Mouse (Mus musculus) forebrain, embryonic 14.5 days (tissue): Measurements from ENCODE around the gene Treml4. TPM values are rescaled to one million over a fixed set of nuclear protein-coding genes. Genes with fewer than 3 reads are reported as not detected.

ENCODE experiments used
- ATAC-seq: fragments of 200-750 bp; cut with Nextera tagmentation; 2 replicates; pipeline ENCODE4 v1.8.0; 2017; ENCODE audit warnings: mild to moderate bottlenecking, moderate library complexity
- DNase-seq: peaks from one replicate; pipeline ENCODE4 v3.0.0-alpha.2; 2015; ENCODE audit warnings: low spot score
- H3K27ac ChIP-seq: fragments of 300-500 bp; sonication (generic); 2 replicates; pipeline ENCODE4 v1.5.1; 2014; ENCODE audit warnings: low read depth, mild to moderate bottlenecking, control low read depth, low read length, moderate library complexity
- H3K27me3 ChIP-seq: fragments of 300-500 bp; sonication (generic); replicated peaks from 2 replicates; pipeline ENCODE4 v1.6.1; 2014; ENCODE audit warnings: low read length, control low read depth, mixed read lengths; ENCODE audit not compliant: control insufficient read depth, insufficient read depth
- H3K36me3 ChIP-seq: fragments of 300-500 bp; sonication (generic); 2 replicates; pipeline ENCODE4 v1.6.1; 2014; ENCODE audit warnings: low read length, control low read depth; ENCODE audit not compliant: control insufficient read depth, insufficient read depth
- H3K4me1 ChIP-seq: fragments of 300-500 bp; sonication (generic); 2 replicates; pipeline ENCODE4 v1.6.1; 2014; ENCODE audit warnings: antibody characterized with exemption, low read length, control low read depth; ENCODE audit not compliant: control insufficient read depth, insufficient read depth
- H3K4me2 ChIP-seq: fragments of 300-500 bp; sonication (generic); 2 replicates; pipeline ENCODE4 v1.6.1; 2014; ENCODE audit warnings: mild to moderate bottlenecking, control low read depth, low read length
- H3K4me3 ChIP-seq: fragments of 300-500 bp; sonication (generic); 2 replicates; pipeline ENCODE4 v1.5.1; 2014; ENCODE audit warnings: low read depth, low read length, control low read depth
- H3K9ac ChIP-seq: fragments of 300-500 bp; sonication (generic); 2 replicates; pipeline ENCODE4 v1.6.1; 2014; ENCODE audit warnings: mild to moderate bottlenecking, low read length, control low read depth, moderate library complexity
- H3K9me3 ChIP-seq: fragments of 300-500 bp; sonication (generic); replicated peaks from 2 replicates; pipeline ENCODE4 v1.6.1; 2016; ENCODE audit warnings: low read length, control low read depth, mixed read lengths; ENCODE audit not compliant: control insufficient read depth
- WGBS: fragments of 180-500 bp; shearing (Covaris S2); extraction: QIAGEN DNeasy Blood & Tissue Kit; methylation state at CpG from one replicate; pipeline ENCODE4 v1.1.7; 2014; 5-methylcytosine and 5-hydroxymethylcytosine counted together
- polyA plus RNA-seq: library from polyadenylated mRNA; unstranded; fragments of >200 nt; fragmentation: Nextera tagmentation; extraction: Ambion mirVana; gene quantifications from 2 replicates; pipeline ENCODE4 v1.2.1, GENCODE M21; 2014

The Treml4 gene
- polyA plus RNA-seq, 1 experiment from 2014 or later: 0.10 TPM

- 21% methylated on average over 18 of the region's 18 CpGs for WGBS
- no peak overlapping the region for H3K27ac ChIP-seq
- DNase-seq: no peak
These were observed 17.0 kb downstream of the Treml4 start for GRCm38 (mm10) chr17:48280943-48281738.

GRCm38 (mm10) chr17:48281739-48282085 lies 17.6 kb downstream of the Treml4 start:
- no peak overlapping the region for H3K27ac ChIP-seq
- peak; percentile 76 for ATAC-seq

More at GRCm38 (mm10) chr17:48280943-48281738, 17.0 kb downstream of the Treml4 start:
- no peaks in the 10 kb centered on the region for H3K27me3 ChIP-seq
- H3K36me3 ChIP-seq: no peaks in the 10 kb centered on the region
- H3K9me3 ChIP-seq: no peaks in the 10 kb centered on the region
- H3K4me1 ChIP-seq: peaks cover 6% of the 10 kb centered on the region
- peak overlapping the region; percentile 56 for H3K9ac ChIP-seq
- peak overlapping the region; percentile 53 for H3K4me2 ChIP-seq
- H3K4me3 ChIP-seq: peak overlapping the region; percentile 28
- ATAC-seq: peak; percentile 74

DNA sequence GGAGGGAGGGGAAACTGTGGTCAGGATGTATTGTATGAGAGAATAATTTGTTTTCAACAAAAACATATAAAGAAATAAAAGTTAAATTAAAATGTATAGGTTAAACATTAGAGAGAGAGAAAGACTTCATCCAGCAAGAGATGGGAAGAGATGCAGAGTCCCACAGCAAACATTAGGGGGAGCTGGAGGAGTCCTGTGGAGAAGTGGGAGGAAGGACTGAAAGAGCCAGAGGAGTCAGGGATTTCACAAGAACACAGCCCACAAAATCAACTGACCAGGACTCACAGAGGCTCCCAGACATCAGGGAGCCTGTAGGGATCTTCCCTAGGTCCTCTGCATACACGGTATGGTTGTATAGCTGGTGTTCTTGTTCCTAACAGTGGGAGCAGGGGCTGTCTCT lies 22.7 kb downstream of the Treml4 start:
- WGBS: 62% methylated on average over 1 of the region's 1 CpGs

More at GRCm38 (mm10) chr17:48281739-48282085, 17.6 kb downstream of the Treml4 start:
- H3K4me1 ChIP-seq: peaks cover 6% of the 10 kb centered on the region
- WGBS: 4% methylated on average over 3 of the region's 3 CpGs
- DNase-seq: peak; percentile 78
- peak overlapping the region; percentile 53 for H3K4me2 ChIP-seq
- peak overlapping the region; percentile 56 for H3K9ac ChIP-seq
- H3K27me3 ChIP-seq: no peaks in the 10 kb centered on the region
- H3K36me3 ChIP-seq: no peaks in the 10 kb centered on the region
- no peaks in the 10 kb centered on the region for H3K9me3 ChIP-seq
- H3K4me3 ChIP-seq: peak overlapping the region; percentile 28

DNA sequence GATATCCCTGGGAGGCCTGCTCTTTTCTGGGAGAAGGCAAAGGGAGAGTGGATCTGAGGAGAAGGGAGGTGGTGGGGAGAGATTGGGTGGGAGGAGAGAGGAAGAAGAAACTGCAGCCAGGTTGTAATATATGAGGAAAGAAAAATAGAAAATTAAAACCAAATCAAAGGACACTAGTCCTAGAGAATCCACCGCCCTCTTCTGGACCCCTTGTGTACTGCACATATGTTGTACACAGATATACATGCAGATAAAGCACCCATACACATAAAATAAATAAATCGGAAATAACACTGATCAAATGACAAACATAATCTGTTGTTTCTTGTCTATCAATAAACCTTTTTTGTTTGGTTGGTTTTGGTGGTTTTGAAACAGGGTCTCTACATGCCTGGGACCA lies 23.2 kb downstream of the Treml4 start:
- Histone ChIP-seq H3K4me2 (no peak overlapping the region), H3K9ac (no peak overlapping the region), H3K36me3 (no peaks in the 10 kb centered on the region), H3K27ac (no peak overlapping the region), H3K27me3 (no peaks in the 10 kb centered on the region), H3K4me3 (no peak overlapping the region), H3K9me3 (no peaks in the 10 kb centered on the region; the same call in 1 of the 2 replicates), H3K4me1 (no peaks in the 10 kb centered on the region)
- DNase-seq (no peak), ATAC-seq (no peak)
- WGBS: 65% methylated on average over 2 of the region's 2 CpGs

More for the DNA sequence above, 22.7 kb downstream of the Treml4 start:
- Histone ChIP-seq H3K36me3 (no peaks in the 10 kb centered on the region), H3K9me3 (no peaks in the 10 kb centered on the region; the same call in 1 of the 2 replicates), H3K27ac (no peak overlapping the region), H3K4me2 (no peak overlapping the region), H3K4me1 (no peaks in the 10 kb centered on the region), H3K4me3 (no peak overlapping the region), H3K27me3 (no peaks in the 10 kb centered on the region), H3K9ac (no peak overlapping the region)
- no peak for DNase-seq
- ATAC-seq: no peak

- H3K4me2 ChIP-seq: no peak overlapping the region
- no peaks in the 10 kb centered on the region for H3K27me3 ChIP-seq
- 82% methylated on average over 5 of the region's 5 CpGs for WGBS
- H3K9me3 ChIP-seq: no peaks in the 10 kb centered on the region; the same call in 1 of the 2 replicates
- no peaks in the 10 kb centered on the region for H3K4me1 ChIP-seq
- no peak overlapping the region for H3K9ac ChIP-seq
- H3K36me3 ChIP-seq: no peaks in the 10 kb centered on the region
- no peak for ATAC-seq
- no peak overlapping the region for H3K4me3 ChIP-seq
- no peak overlapping the region for H3K27ac ChIP-seq
- no peak for DNase-seq
These were observed 29.6 kb downstream of the Treml4 start for GRCm38 (mm10) chr17:48293500-48294194.

GRCm38 (mm10) chr17:48299203-48299602 lies 35.1 kb downstream of the Treml4 start, which contains the start of gene Treml2:
Gene Treml2 (plus strand): TSS chr17:48299498.
- Histone ChIP-seq H3K9me3 (no peaks in the 10 kb centered on the region), H3K36me3 (no peaks in the 10 kb centered on the region), H3K27ac (no peak within 1 kb of the TSS), H3K4me3 (no peak within 1 kb of the TSS), H3K9ac (no peak within 1 kb of the TSS), H3K4me1 (no peaks in the 10 kb centered on the region), H3K27me3 (no peaks in the 10 kb centered on the region), H3K4me2 (no peak within 1 kb of the TSS)
- ATAC-seq (no peak), DNase-seq (no peak)
- WGBS: 37% methylated on average over 3 of the region's 4 CpGs

- Histone ChIP-seq H3K9me3 (no peaks in the 10 kb centered on the region), H3K4me2 (no peak overlapping the region), H3K4me1 (no peaks in the 10 kb centered on the region), H3K27me3 (no peaks in the 10 kb centered on the region), H3K9ac (no peak overlapping the region), H3K4me3 (no peak overlapping the region), H3K27ac (no peak overlapping the region), H3K36me3 (no peaks in the 10 kb centered on the region)
- no peak for ATAC-seq
- 53% methylated on average over 7 of the region's 7 CpGs for WGBS
- DNase-seq: no peak
These were observed 35.7 kb downstream of the Treml4 start for GRCm38 (mm10) chr17:48299756-48300155.

DNA sequence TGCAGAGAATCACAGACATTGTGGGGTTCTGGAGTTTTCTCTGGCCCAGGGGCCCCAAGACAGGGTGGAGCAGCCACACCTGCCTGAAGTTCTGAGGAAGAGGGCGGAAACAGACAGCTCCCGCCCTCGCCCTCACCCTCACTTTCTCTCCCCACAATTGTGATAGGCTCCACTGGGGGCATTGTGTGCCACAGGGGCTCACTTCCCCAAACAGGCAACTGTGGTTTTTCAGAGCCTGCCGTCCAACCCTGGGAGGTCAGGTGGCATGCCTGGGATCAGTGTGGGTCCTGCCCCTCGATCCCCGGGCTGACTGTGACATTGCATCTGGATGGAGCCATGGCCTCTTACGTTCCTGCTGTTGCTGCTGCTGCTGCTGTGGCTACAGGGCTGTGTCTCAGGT lies 36.1 kb downstream of the Treml4 start:
- Histone ChIP-seq H3K4me1 (no peaks in the 10 kb centered on the region), H3K4me2 (no peak overlapping the region), H3K27me3 (no peaks in the 10 kb centered on the region), H3K9me3 (no peaks in the 10 kb centered on the region), H3K27ac (no peak overlapping the region), H3K36me3 (no peaks in the 10 kb centered on the region), H3K9ac (no peak overlapping the region), H3K4me3 (no peak overlapping the region)
- DNase-seq (no peak), ATAC-seq (no peak)
- WGBS: 85% methylated on average over 7 of the region's 7 CpGs

DNA sequence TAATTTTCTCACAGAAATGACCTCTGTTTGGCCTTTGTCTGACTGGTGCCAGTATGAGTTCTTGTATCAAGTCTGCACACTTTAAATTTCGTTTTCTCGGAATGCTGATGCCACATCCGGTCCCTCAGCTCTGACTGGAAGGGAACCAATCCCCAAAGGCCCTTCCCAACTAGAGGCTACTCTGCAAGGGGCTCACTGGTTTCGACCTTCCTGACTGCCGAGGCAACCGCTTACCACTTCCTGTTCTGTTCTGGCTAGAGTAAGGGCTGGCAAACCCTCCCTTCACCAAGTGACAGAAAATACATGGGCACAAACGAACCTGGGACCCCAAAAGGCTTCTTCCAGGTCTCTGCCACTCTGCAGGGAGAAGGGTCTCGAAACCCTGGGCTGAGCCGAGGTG lies 36.8 kb downstream of the Treml4 start:
- DNase-seq (no peak), ATAC-seq (no peak)
- Histone ChIP-seq H3K4me2 (no peak overlapping the region), H3K9me3 (no peaks in the 10 kb centered on the region), H3K4me3 (no peak overlapping the region), H3K9ac (no peak overlapping the region), H3K27ac (no peak overlapping the region), H3K36me3 (no peaks in the 10 kb centered on the region), H3K4me1 (no peaks in the 10 kb centered on the region), H3K27me3 (no peaks in the 10 kb centered on the region)
- 83% methylated on average over 9 of the region's 9 CpGs for WGBS
